Mouse (Mus musculus) kidney, postnatal 0 days (tissue): ENCODE measurements around the gene Por. TPM values are rescaled to one million over a fixed set of nuclear protein-coding genes. Genes with fewer than 3 reads are reported as not detected.

Experiments used
- ATAC-seq: fragments of 200-750 bp; cut with Nextera tagmentation; replicated peaks from 2 replicates; pipeline ENCODE4 v1.8.0; 2017; ENCODE audit warnings: low read depth, moderate number of reproducible peaks, moderate TSS enrichment, moderate library complexity; ENCODE audit not compliant: low FRiP score
- DNase-seq: peaks from one replicate; pipeline ENCODE4 v3.0.0-alpha.2; 2016; ENCODE audit warnings: low spot score
- H3K27ac ChIP-seq: fragments of 300-500 bp; sonication (generic); 2 replicates; pipeline ENCODE4 v1.5.1; 2014; ENCODE audit warnings: mild to moderate bottlenecking
- H3K27me3 ChIP-seq: fragments of 300-500 bp; sonication (generic); 2 replicates; pipeline ENCODE4 v1.6.1; 2014; ENCODE audit warnings: low read length, mixed read lengths; ENCODE audit not compliant: insufficient read depth
- H3K36me3 ChIP-seq: fragments of 300-500 bp; sonication (generic); 2 replicates; pipeline ENCODE4 v1.6.1; 2014; ENCODE audit warnings: low read length, mixed read lengths; ENCODE audit not compliant: insufficient read depth
- H3K4me1 ChIP-seq: fragments of 300-500 bp; sonication (generic); replicated peaks from 2 replicates; pipeline ENCODE4 v1.6.1; 2014; ENCODE audit warnings: antibody characterized with exemption, low read length, mixed read lengths; ENCODE audit not compliant: insufficient read depth
- H3K4me2 ChIP-seq: fragments of 300-500 bp; sonication (generic); 2 replicates; pipeline ENCODE4 v1.6.1; 2014; ENCODE audit warnings: mild to moderate bottlenecking, low read length, moderate library complexity, mixed read lengths
- H3K4me3 ChIP-seq: fragments of 300-500 bp; sonication (generic); replicated peaks from 2 replicates; pipeline ENCODE4 v1.5.1; 2014; ENCODE audit warnings: low read depth, low read length
- H3K9ac ChIP-seq: fragments of 300-500 bp; sonication (generic); 2 replicates; pipeline ENCODE4 v1.6.1; 2014; ENCODE audit warnings: low read depth, low read length
- H3K9me3 ChIP-seq: fragments of 300-500 bp; sonication (generic); replicated peaks from 2 replicates; pipeline ENCODE4 v1.6.1; 2016; ENCODE audit warnings: low read length, inconsistent platforms, mixed read lengths
- CTCF ChIP-seq: IDR thresholded peaks from 2 replicates; pipeline ENCODE4 v1.5.1; 2016; ENCODE audit warnings: antibody characterized with exemption, low read depth, mild to moderate bottlenecking, moderate library complexity
- WGBS: fragments of 180-500 bp; shearing (Covaris S2); extraction: QIAGEN DNeasy Blood & Tissue Kit; methylation state at CpG from one replicate; pipeline ENCODE4 v1.1.7; 2014; 5-methylcytosine and 5-hydroxymethylcytosine counted together
- polyA plus RNA-seq: library from polyadenylated mRNA; unstranded; fragments of >200 nt; fragmentation: Nextera tagmentation; extraction: Ambion mirVana; gene quantifications from 2 replicates; pipeline ENCODE4 v1.2.1, GENCODE M21; 2015

Gene Por
- polyA plus RNA-seq, 1 experiment from 2014 or later: 86.4 TPM

DNA sequence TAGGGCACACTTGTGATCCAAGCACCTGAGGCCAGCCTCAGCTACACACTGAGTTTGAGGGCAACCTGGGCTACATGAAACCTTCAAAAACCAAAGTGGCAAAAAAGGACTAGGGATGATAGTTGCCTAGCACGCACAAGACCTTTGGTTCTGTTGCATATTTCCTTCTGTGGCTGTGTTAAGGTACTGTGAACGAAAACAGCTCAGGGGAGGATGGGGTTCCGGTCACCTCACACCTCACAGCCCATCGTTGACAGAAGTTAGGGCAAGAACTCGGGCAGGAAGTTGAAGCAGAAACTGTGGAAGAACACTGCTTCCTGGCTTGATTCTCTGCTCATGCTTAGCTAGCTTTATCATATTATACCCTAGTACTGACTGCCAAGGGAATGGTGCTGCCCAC is 39.9 kb downstream of the Por start:
- DNase-seq (no peak), ATAC-seq (no peak)
- H3K9me3 ChIP-seq: no peaks in the 10 kb centered on the region
- H3K36me3 ChIP-seq: 0 out of 2 replicates have a peak, but pooled peaks cover 8% of the 10 kb centered on the region
- H3K4me3 ChIP-seq: no peak overlapping the region
- H3K9ac ChIP-seq: no peak overlapping the region
- WGBS: 92% methylated on average over 5 of the region's 5 CpGs
- H3K27me3 ChIP-seq: no peaks in the 10 kb centered on the region
- H3K4me1 ChIP-seq: peaks cover 16% of the 10 kb centered on the region
- no peak overlapping the region for H3K27ac ChIP-seq
- TF ChIP-seq CTCF: no peak
- H3K4me2 ChIP-seq: no peak overlapping the region

DNA sequence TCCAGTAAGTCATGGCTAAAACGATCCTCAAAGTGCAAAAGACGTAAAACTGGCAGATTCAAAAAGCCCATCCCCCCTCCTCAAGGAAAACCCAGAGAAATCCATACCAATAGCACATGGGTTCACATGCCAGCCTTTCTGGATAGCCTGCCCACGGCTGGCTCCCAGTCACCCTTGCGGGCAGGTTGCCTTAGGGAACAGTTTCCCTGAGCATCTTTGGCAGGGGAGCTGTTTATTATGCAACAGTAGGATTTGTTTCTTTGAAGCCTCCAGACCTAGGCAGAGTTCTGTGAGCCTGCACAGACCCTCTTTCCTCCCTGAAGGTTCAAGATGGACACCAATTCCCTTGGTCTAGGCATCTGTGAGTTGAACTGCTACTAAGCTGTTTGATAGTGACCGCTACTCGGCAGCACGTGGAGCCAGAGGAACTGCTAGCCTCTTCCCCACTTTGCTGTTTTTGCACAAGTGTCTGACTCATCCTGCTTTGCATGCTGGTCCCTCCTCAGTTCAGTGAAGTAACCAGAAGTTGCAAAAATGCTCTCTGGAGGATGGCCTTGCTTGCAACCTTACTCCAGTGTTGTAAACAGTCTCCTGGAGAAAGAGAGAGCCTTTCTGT is 40.9 kb downstream of the Por start:
- TF ChIP-seq CTCF: no peak
- H3K9me3 ChIP-seq: no peaks in the 10 kb centered on the region
- H3K9ac ChIP-seq: no peak overlapping the region
- 82% methylated on average over 7 of the region's 7 CpGs for WGBS
- H3K4me2 ChIP-seq: no peak overlapping the region
- no peak for DNase-seq
- H3K4me3 ChIP-seq: no peak overlapping the region
- peak overlapping the region; percentile 80 for H3K27ac ChIP-seq
- no peaks in the 10 kb centered on the region for H3K27me3 ChIP-seq
- H3K4me1 ChIP-seq: peaks cover 16% of the 10 kb centered on the region
- H3K36me3 ChIP-seq: 0 out of 2 replicates have a peak, but pooled peaks cover 8% of the 10 kb centered on the region
- ATAC-seq: no peak

DNA sequence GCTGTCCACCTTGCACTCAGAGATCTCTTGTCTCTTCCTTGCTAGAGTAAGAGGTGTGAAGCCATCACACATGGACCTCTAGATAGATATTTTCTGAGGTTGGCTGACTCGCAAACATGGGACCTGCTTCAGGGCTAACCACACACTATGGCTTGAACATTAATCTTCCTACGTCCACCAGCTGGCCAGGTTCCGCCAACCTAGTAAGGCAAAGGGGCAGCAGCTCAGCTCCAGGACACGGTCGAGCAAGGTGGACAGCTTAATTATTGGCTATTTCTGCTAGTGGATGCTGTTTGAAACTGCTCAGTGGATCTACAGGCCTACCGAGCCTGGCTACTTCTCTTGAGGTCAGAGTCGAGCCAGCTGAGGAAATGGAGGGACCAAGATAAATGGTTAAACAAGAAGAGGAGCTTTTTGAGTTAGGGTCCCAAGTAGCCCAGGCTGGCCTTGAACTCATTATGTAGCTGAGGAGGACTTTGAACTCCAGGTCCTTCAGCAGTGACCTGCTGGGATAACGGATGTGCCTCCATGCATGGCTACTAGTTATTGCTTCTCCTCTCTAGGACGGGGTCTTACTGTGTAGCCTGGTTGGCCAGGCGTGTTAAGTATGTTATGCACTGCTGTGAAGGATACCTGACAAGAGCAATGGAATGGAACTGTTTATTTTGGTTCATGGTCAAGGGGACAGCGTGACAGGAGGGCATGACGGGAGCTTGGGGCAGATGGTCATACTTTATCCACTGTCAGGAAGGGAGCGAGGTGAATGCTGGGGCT is 41.9 kb downstream of the Por start:
- TF ChIP-seq CTCF: no peak
- Histone ChIP-seq H3K27ac (peak overlapping the region; percentile 80), H3K9me3 (no peaks in the 10 kb centered on the region), H3K4me1 (peaks cover 16% of the 10 kb centered on the region), H3K4me2 (no peak overlapping the region), H3K4me3 (no peak overlapping the region), H3K27me3 (no peaks in the 10 kb centered on the region), H3K36me3 (0 out of 2 replicates have a peak, but pooled peaks cover 10% of the 10 kb centered on the region), H3K9ac (no peak overlapping the region)
- DNase-seq (peak; percentile 49), ATAC-seq (peak; percentile 78)
- WGBS: 55% methylated on average over 13 of the region's 13 CpGs

GRCm38 (mm10) chr5:135712803-135713202 is 43.0 kb downstream of the Por start:
- Histone ChIP-seq H3K9ac (no peak overlapping the region), H3K36me3 (peaks cover 13% of the 10 kb centered on the region), H3K4me2 (no peak overlapping the region), H3K27me3 (no peaks in the 10 kb centered on the region), H3K4me3 (no peak overlapping the region), H3K27ac (peak overlapping the region; percentile 80), H3K9me3 (no peaks in the 10 kb centered on the region), H3K4me1 (peaks cover 16% of the 10 kb centered on the region)
- no peak for TF ChIP-seq CTCF
- DNase-seq (no peak), ATAC-seq (no peak)
- WGBS: 62% methylated on average over 4 of the region's 4 CpGs

- Histone ChIP-seq H3K27ac (peak overlapping the region; percentile 80), H3K9ac (0 out of 2 replicates have a peak overlapping the region, but pooled peaks have one; percentile 23), H3K4me2 (peak overlapping the region; percentile 30), H3K4me1 (peaks cover 16% of the 10 kb centered on the region), H3K36me3 (peaks cover 13% of the 10 kb centered on the region), H3K4me3 (no peak overlapping the region), H3K27me3 (no peaks in the 10 kb centered on the region), H3K9me3 (no peaks in the 10 kb centered on the region)
- ATAC-seq (peak; percentile 21; the same call in 1 of the 2 replicates), DNase-seq (peak; percentile 74)
- WGBS: 35% methylated on average over 16 of the region's 16 CpGs
- no peak for TF ChIP-seq CTCF
Observed at GRCm38 (mm10) chr5:135713441-135714218, 43.8 kb downstream of the Por start.

- Histone ChIP-seq H3K4me1 (peaks cover 16% of the 10 kb centered on the region), H3K9ac (no peak overlapping the region), H3K9me3 (no peaks in the 10 kb centered on the region), H3K27me3 (no peaks in the 10 kb centered on the region), H3K4me2 (no peak overlapping the region), H3K27ac (no peak overlapping the region), H3K4me3 (no peak overlapping the region), H3K36me3 (peaks cover 13% of the 10 kb centered on the region)
- 61% methylated on average over 10 of the region's 10 CpGs for WGBS
- TF ChIP-seq CTCF: peak; percentile 48; the same call in 1 of the 2 replicates
- no peak for DNase-seq
- no peak for ATAC-seq
Observed at GRCm38 (mm10) chr5:135715624-135716023, 45.8 kb downstream of the Por start.
